Mouse (Mus musculus) hindbrain, embryonic 14.5 days (tissue): Measurements from ENCODE around the gene Cacna2d3. TPM values are rescaled to one million over a fixed set of nuclear protein-coding genes. Genes with fewer than 3 reads are reported as not detected.

Experiments used
- ATAC-seq: fragments of 200-750 bp; cut with Nextera tagmentation; 2 replicates; pipeline ENCODE4 v1.8.0; 2017; ENCODE audit warnings: moderate number of reproducible peaks, mild to moderate bottlenecking, moderate TSS enrichment, moderate library complexity; ENCODE audit not compliant: low FRiP score
- DNase-seq: peaks from one replicate; pipeline ENCODE4 v3.0.0-alpha.2; 2015; ENCODE audit warnings: low spot score
- H3K27ac ChIP-seq: fragments of 300-500 bp; sonication (generic); 2 replicates; pipeline ENCODE4 v1.5.1; 2014; ENCODE audit warnings: mild to moderate bottlenecking, moderate library complexity
- H3K27me3 ChIP-seq: fragments of 300-500 bp; sonication (generic); 2 replicates; pipeline ENCODE4 v1.6.1; 2014; ENCODE audit warnings: mild to moderate bottlenecking, low read length, mixed read lengths; ENCODE audit not compliant: control insufficient read depth, insufficient read depth
- H3K36me3 ChIP-seq: fragments of 300-500 bp; sonication (generic); replicated peaks from 2 replicates; pipeline ENCODE4 v1.6.1; 2014; ENCODE audit not compliant: control insufficient read depth, insufficient read depth
- H3K4me1 ChIP-seq: fragments of 300-500 bp; sonication (generic); replicated peaks from 2 replicates; pipeline ENCODE4 v1.6.1; 2014; ENCODE audit warnings: antibody characterized with exemption, low read length, mixed read lengths; ENCODE audit not compliant: control insufficient read depth, insufficient read depth
- H3K4me2 ChIP-seq: fragments of 300-500 bp; sonication (generic); replicated peaks from 2 replicates; pipeline ENCODE4 v1.6.1; 2014; ENCODE audit warnings: mild to moderate bottlenecking, moderate library complexity
- H3K4me3 ChIP-seq: fragments of 300-500 bp; sonication (generic); replicated peaks from 2 replicates; pipeline ENCODE4 v1.5.1; 2014; ENCODE audit warnings: mild to moderate bottlenecking, low read length
- H3K9ac ChIP-seq: fragments of 300-500 bp; sonication (generic); 2 replicates; pipeline ENCODE4 v1.6.1; 2014
- H3K9me3 ChIP-seq: fragments of 300-500 bp; sonication (generic); 2 replicates; pipeline ENCODE4 v1.6.1; 2016; ENCODE audit warnings: low read length; ENCODE audit not compliant: control insufficient read depth
- WGBS: fragments of 180-500 bp; shearing (Covaris S2); extraction: QIAGEN DNeasy Blood & Tissue Kit; methylation state at CpG from one replicate; pipeline ENCODE4 v1.1.7; 2014; 5-methylcytosine and 5-hydroxymethylcytosine counted together
- polyA plus RNA-seq: library from polyadenylated mRNA; unstranded; fragments of >200 nt; fragmentation: Nextera tagmentation; extraction: Ambion mirVana; gene quantifications from 2 replicates; pipeline ENCODE4 v1.2.1, GENCODE M21; 2014

Cacna2d3 gene
- polyA plus RNA-seq, 1 experiment from 2014 or later = 61.6 TPM

GRCm38 (mm10) chr14:29429788-29430187 is 291.9 kb downstream of the Cacna2d3 start:
- H3K4me2 ChIP-seq = no peak overlapping the region
- H3K27me3 ChIP-seq = no peaks in the 10 kb centered on the region
- 48% methylated on average over 2 of the region's 2 CpGs for WGBS
- H3K4me1 ChIP-seq = peaks cover 6% of the 10 kb centered on the region; the same call in 1 of the 2 replicates
- H3K9ac ChIP-seq = no peak overlapping the region
- no peak overlapping the region for H3K4me3 ChIP-seq
- H3K9me3 ChIP-seq = no peaks in the 10 kb centered on the region
- H3K36me3 ChIP-seq = no peaks in the 10 kb centered on the region
- ATAC-seq (no peak), DNase-seq (no peak)
- no peak overlapping the region for H3K27ac ChIP-seq

DNA sequence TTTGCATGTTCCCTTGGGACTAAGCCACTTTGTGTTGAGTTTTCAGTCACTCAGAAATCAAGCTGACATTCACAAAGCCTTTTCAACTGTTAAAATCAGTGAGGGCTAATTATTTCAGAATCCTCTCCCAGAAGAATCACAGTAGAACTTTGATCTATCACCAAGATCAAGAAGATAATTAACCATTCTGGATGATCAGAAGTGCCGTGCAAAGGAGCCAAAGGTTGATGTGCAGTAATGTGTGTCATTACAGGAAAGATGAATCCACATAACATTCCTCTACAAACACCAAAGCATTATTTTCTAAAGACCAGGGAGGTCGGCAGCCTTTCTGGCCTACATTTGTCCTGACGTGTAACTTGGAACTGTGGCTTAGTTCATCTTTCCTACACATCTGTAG is 296.0 kb downstream of the Cacna2d3 start:
- Histone ChIP-seq H3K27ac (no peak overlapping the region), H3K9me3 (no peaks in the 10 kb centered on the region), H3K36me3 (no peaks in the 10 kb centered on the region), H3K27me3 (no peaks in the 10 kb centered on the region), H3K4me2 (no peak overlapping the region), H3K9ac (no peak overlapping the region), H3K4me3 (no peak overlapping the region), H3K4me1 (no peaks in the 10 kb centered on the region)
- ATAC-seq (no peak), DNase-seq (no peak)
- 81% methylated on average over 3 of the region's 3 CpGs for WGBS

DNA sequence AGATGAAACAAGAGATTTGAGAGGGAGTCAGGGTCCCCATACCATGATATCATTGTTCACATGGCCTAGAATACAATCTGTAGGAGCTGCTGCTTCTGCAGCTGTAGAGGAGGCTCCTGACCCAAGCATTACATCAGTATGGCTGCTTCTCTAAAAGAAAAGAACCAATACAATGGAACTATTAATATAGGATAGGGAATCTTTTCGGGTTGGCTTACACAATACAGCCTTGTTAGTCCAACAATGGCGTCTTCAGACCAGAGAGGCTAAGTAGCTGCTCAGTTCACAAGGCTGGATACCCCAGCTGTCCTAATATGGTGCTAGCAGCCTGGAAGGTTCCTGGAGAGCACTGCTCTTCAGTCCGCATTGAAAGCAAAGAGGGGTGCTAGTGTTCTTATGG is 296.5 kb downstream of the Cacna2d3 start:
- no peak for ATAC-seq
- Histone ChIP-seq H3K4me1 (no peaks in the 10 kb centered on the region), H3K9me3 (no peaks in the 10 kb centered on the region), H3K36me3 (no peaks in the 10 kb centered on the region), H3K4me3 (no peak overlapping the region), H3K27me3 (no peaks in the 10 kb centered on the region), H3K27ac (no peak overlapping the region), H3K9ac (no peak overlapping the region), H3K4me2 (no peak overlapping the region)
- no peak for DNase-seq
- 86% methylated on average over 3 of the region's 3 CpGs for WGBS

- H3K36me3 ChIP-seq = no peaks in the 10 kb centered on the region
- H3K4me3 ChIP-seq = no peak overlapping the region
- no peaks in the 10 kb centered on the region for H3K27me3 ChIP-seq
- DNase-seq = no peak
- no peaks in the 10 kb centered on the region for H3K9me3 ChIP-seq
- H3K4me1 ChIP-seq = peaks cover 11% of the 10 kb centered on the region; the same call in 1 of the 2 replicates
- H3K4me2 ChIP-seq = no peak overlapping the region
- no peak for ATAC-seq
- no peak overlapping the region for H3K27ac ChIP-seq
- no peak overlapping the region for H3K9ac ChIP-seq
- 27% methylated on average over 2 of the region's 2 CpGs for whole genome bisulfite sequencing
These were observed 315.8 kb downstream of the Cacna2d3 start for GRCm38 (mm10) chr14:29405878-29406165.

GRCm38 (mm10) chr14:29405125-29405877 is 316.4 kb downstream of the Cacna2d3 start:
- Histone ChIP-seq H3K27ac (no peak overlapping the region), H3K4me3 (no peak overlapping the region), H3K27me3 (no peaks in the 10 kb centered on the region), H3K9ac (no peak overlapping the region), H3K36me3 (no peaks in the 10 kb centered on the region), H3K4me2 (no peak overlapping the region), H3K4me1 (peaks cover 11% of the 10 kb centered on the region; the same call in 1 of the 2 replicates), H3K9me3 (no peaks in the 10 kb centered on the region)
- 50% methylated on average over 8 of the region's 8 CpGs for WGBS
- DNase-seq = no peak
- no peak for ATAC-seq

- Histone ChIP-seq H3K9ac (no peak overlapping the region), H3K27me3 (no peaks in the 10 kb centered on the region), H3K27ac (no peak overlapping the region), H3K36me3 (no peaks in the 10 kb centered on the region), H3K4me2 (no peak overlapping the region), H3K4me3 (no peak overlapping the region), H3K9me3 (no peaks in the 10 kb centered on the region), H3K4me1 (peaks cover 11% of the 10 kb centered on the region; the same call in 1 of the 2 replicates)
- DNase-seq = no peak
- peak; percentile 37; the same call in 1 of the 2 replicates for ATAC-seq
- WGBS = 73% methylated on average over 8 of the region's 8 CpGs
These were observed 317.5 kb downstream of the Cacna2d3 start for GRCm38 (mm10) chr14:29403849-29404808.

DNA sequence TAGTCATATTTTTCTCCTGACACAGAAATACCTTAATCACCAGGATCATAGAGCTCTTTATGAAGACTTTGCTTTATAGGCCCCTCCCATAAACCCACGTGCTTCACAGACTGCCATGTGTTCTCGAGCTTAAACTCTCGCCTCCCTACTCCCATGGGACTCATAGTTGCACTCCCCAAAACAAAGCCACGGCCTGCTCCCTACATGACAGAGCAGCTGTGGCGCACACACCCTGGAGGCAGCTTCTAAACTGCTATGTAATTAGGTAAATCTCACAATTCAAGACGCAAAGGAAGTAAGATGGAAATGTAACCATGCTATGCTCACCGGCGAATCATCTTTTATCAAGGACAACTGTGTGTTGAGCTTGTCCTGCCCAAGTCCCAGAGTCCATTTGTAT is 319.2 kb downstream of the Cacna2d3 start:
- peaks cover 11% of the 10 kb centered on the region; the same call in 1 of the 2 replicates for H3K4me1 ChIP-seq
- ATAC-seq (no peak), DNase-seq (no peak)
- no peak overlapping the region for H3K9ac ChIP-seq
- no peaks in the 10 kb centered on the region for H3K36me3 ChIP-seq
- no peaks in the 10 kb centered on the region for H3K9me3 ChIP-seq
- H3K4me2 ChIP-seq = no peak overlapping the region
- 40% methylated on average over 8 of the region's 8 CpGs for WGBS
- H3K4me3 ChIP-seq = no peak overlapping the region
- no peaks in the 10 kb centered on the region for H3K27me3 ChIP-seq
- no peak overlapping the region for H3K27ac ChIP-seq

DNA sequence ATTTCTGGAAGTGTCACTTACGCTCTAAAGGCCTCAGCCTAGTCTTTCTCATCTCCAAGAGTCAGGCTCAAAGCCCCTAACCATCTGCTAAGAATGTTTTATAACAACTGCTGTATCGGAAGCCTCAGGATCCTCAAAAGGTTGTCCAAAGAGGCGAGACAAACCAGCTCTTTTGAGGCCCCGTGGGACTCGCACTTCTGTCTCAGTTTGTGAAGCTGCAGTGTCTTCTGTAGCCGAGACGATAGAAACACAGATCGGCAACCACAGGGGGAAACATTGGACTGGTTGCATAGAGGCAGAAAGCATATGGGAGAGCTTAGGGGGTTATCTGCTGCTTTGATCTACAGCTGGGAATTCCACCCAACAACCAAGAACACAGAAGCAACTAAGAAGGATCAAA is 327.9 kb downstream of the Cacna2d3 start:
- Histone ChIP-seq H3K4me2 (no peak overlapping the region), H3K4me3 (no peak overlapping the region), H3K27me3 (no peaks in the 10 kb centered on the region), H3K9ac (no peak overlapping the region), H3K36me3 (no peaks in the 10 kb centered on the region), H3K4me1 (no peaks in the 10 kb centered on the region), H3K9me3 (no peaks in the 10 kb centered on the region), H3K27ac (no peak overlapping the region)
- WGBS = 84% methylated on average over 8 of the region's 8 CpGs
- DNase-seq = no peak
- no peak for ATAC-seq

DNA sequence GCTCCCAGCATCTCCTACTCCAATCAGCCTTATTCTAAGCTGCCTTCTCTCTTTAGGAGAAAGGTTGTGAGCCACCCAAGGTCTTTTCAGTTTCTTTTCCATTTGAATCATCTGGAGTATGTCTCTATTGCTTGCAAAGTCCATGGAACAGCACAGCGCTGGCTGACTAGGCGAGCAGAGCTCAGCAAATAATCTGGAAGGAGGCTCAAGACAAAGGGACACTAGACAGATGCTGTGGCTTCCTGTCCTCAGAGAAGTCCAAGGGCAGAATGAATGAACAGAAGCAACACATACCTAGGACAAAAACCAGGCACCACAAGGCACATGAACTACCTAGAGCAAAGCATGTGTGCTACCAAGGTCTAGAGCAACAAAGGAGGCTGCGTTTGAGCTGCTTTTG is 328.8 kb downstream of the Cacna2d3 start:
- WGBS = 95% methylated on average over 3 of the region's 3 CpGs
- Histone ChIP-seq H3K9ac (no peak overlapping the region), H3K9me3 (no peaks in the 10 kb centered on the region), H3K27ac (no peak overlapping the region), H3K27me3 (no peaks in the 10 kb centered on the region), H3K36me3 (no peaks in the 10 kb centered on the region), H3K4me2 (no peak overlapping the region), H3K4me3 (no peak overlapping the region), H3K4me1 (no peaks in the 10 kb centered on the region)
- no peak for ATAC-seq
- DNase-seq = no peak
